Mouse (Mus musculus) erythroblast, adult 5-6 weeks (primary cell): Measurements from ENCODE around the gene Olfr921. TPM values are rescaled to one million over a fixed set of nuclear protein-coding genes. Genes with fewer than 3 reads are reported as not detected.

ENCODE experiments used
- ATAC-seq: replicated peaks from 2 replicates; pipeline ENCODE4 v1.8.0; 2016; ENCODE audit warnings: moderate number of reproducible peaks, mild to moderate bottlenecking, moderate TSS enrichment, inconsistent platforms; ENCODE audit not compliant: poor library complexity, low FRiP score, severe bottlenecking
- total RNA-seq, 2 experiments: library from RNA; stranded (forward) in 1 of 2; stranded (reverse) in 1 of 2; fragments of 150-400 nt in 1 of 2; fragments of 200-764, 138-1000 nt in 1 of 2; gene quantifications; 2 replicates each; pipeline versions ENCODE4 v1.2.3 to v1.2.4; 2015 to 2017; ENCODE audit warnings: low replicate concordance in 2 of 2

The Olfr921 gene
- total RNA-seq (2015; ENCODE audit: low replicate concordance): not detected in 2 replicates
- total RNA-seq (2017; ENCODE audit: low replicate concordance): not detected in 2 replicates

GRCm38 (mm10) chr9:38772768-38773167 is at the start of gene Olfr921:
Gene Olfr921 (plus strand): TSS chr9:38773068.
- ATAC-seq: no peak

DNA sequence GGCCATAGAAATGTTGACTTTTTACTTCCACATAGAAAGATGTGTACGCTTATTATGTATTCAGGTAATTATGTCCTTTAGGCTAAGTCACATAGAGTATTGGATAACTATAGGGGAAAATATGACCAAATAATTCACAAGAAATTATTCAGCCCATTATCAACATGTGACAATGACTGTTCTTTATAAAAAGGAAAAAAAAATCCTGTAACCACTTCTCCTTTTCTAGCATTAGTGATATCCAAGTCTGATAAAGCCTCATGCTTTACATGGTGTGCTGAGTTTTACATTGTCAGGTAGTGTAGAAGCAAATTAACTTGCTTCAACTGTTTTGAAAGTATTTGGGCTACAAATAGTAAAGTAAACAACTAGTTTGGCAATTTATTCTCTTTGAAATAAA is 48.8 kb upstream of the Olfr921 start:
- ATAC-seq: no peak

- ATAC-seq: no peak
Observed at GRCm38 (mm10) chr9:38728218-38728617, 44.6 kb upstream of the Olfr921 start.

- ATAC-seq: no peak
Observed at GRCm38 (mm10) chr9:38741408-38741807, 31.5 kb upstream of the Olfr921 start.

- peak; percentile 94 for ATAC-seq
Observed at GRCm38 (mm10) chr9:38744619-38745315, 28.1 kb upstream of the Olfr921 start.

DNA sequence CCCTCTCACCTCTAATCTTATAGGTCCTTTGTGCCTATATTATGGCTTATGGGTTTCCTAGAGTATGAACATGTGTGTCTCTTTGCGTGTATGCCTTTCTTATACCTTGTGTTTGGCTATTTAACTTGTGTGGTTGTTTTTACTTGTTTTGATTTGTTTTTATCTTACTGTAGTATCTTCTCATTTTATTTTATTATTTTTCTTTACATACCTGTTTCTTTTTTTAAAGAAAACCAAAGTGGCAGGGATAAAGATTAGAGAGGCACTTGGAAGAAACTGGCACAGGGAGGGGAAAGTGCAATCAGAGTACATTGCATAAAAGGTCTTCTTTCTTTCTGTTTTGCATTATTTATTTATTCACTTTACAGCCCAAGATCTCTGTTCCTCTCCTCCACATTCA is 20.9 kb upstream of the Olfr921 start, which contains the start of gene Olfr920:
Olfr920 (plus strand) TSS at position 301 of the 400 bp plus-strand sequence.
- ATAC-seq: no peak

DNA sequence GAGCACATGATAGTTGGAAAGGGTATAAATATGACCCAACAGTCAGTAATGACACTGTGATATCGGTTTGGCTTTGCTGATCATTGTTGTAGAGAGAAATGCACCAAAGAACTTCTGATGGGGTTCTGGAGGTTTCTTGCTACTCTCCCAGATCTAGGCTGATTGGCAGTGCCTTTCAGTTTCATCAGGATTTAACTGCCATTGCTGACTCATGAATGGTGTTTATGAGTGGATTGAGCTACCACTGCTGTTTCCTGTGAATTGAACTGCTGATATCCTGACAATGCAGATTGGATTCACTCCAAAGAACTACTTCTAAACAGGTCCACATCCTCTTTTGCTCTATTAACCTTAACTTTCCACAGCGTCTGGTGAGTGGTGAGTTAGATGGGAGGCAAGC is 19.8 kb downstream of the Olfr921 start:
- no peak for ATAC-seq

- ATAC-seq: no peak
Observed at GRCm38 (mm10) chr9:38805696-38806095, 32.8 kb downstream of the Olfr921 start.

DNA sequence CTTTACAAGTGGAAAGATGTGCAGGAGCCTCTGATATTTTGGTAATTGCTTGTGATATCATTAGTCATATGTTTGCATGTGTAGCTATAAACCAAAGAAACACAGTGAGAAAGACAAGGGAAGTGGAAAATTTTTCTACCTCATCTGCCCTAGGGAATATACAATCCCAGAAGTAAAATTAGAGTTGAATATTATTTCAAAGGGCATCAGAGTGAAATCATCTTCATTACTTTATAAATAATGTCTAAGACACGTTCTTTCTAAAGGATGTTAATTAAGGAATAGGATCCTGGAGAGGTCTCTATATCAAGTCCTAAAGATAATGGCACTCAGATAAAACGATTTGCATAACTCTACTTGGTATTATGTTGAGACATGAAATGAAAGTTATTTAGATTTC is 41.4 kb downstream of the Olfr921 start, which contains the start of gene Olfr922:
Olfr922 (plus strand) TSS at position 301 of the 400 bp plus-strand sequence.
- no peak for ATAC-seq

DNA sequence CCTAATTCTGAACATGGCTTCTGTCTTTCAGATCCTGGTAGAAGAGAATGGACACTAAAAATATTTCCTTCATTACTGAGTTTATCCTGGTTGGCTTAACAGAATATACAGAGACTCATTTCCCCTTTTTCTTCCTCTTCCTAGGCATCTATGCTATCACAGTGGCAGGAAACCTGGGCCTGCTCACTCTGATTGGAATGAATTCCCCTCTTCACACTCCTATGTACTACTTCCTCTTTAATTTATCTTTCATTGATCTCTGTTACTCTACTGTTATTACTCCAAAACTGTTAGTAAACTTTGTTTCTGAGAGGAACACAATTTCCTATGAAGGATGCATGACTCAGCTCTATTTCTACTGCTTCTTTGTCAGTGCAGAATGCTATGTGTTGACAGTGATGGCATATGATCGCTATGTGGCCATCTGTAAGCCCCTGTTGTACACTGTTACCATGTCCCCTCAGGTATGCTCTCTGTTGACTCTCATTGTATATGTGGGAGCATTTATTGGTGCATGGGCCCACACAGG is 42.7 kb downstream of the Olfr921 start:
- ATAC-seq: no peak

DNA sequence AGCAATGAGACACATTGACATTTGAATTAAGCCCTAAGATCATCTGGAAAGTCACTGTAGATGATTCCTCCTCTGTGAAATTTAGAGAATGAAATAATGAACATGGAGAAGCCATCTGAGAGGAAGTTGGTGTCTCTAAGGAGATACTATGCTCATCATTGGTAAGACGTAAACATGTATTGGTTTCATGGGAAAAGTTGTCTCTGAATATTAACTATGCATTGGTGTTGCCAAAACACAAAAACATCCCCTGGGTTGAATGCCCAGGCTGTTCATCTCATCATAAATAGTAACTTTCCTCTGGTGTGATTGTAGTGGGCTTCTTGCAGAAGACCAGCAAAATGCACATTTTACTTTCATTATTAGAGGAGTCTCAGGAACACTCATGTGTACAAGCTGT is 53.4 kb downstream of the Olfr921 start, which contains the start of gene Olfr923:
Olfr923 (plus strand) TSS at position 301 of the 400 bp plus-strand sequence.
- no peak for ATAC-seq

Other genes with a start within 250 kb of the Olfr921 start
- gene Olfr910, start 235.2 kb upstream of the Olfr921 start, total RNA-seq (2015; ENCODE audit: low replicate concordance): not detected in 2 replicates
- gene Olfr910, start 235.2 kb upstream of the Olfr921 start, total RNA-seq (2017; ENCODE audit: low replicate concordance): not detected in 2 replicates
- not detected in 2 replicates for gene Olfr912, start 192.9 kb upstream of the Olfr921 start, total RNA-seq (2015; ENCODE audit: low replicate concordance)
- not detected in 2 replicates for gene Olfr912, start 192.9 kb upstream of the Olfr921 start, total RNA-seq (2017; ENCODE audit: low replicate concordance)
- not detected in 2 replicates for gene Olfr913, start 180.3 kb upstream of the Olfr921 start, total RNA-seq (2015; ENCODE audit: low replicate concordance)
- gene Olfr913, start 180.3 kb upstream of the Olfr921 start, total RNA-seq (2017; ENCODE audit: low replicate concordance): not detected in 2 replicates
- gene Olfr914, start 168.0 kb upstream of the Olfr921 start, total RNA-seq (2015; ENCODE audit: low replicate concordance): not detected in 2 replicates
- not detected in 2 replicates for gene Olfr914, start 168.0 kb upstream of the Olfr921 start, total RNA-seq (2017; ENCODE audit: low replicate concordance)
- not detected in 2 replicates for gene Olfr916, start 113.2 kb upstream of the Olfr921 start, total RNA-seq (2015; ENCODE audit: low replicate concordance)
- not detected in 2 replicates for gene Olfr916, start 113.2 kb upstream of the Olfr921 start, total RNA-seq (2017; ENCODE audit: low replicate concordance)
- not detected in 2 replicates for gene Olfr917, start 107.2 kb upstream of the Olfr921 start, total RNA-seq (2015; ENCODE audit: low replicate concordance)
- gene Olfr917, start 107.2 kb upstream of the Olfr921 start, total RNA-seq (2017; ENCODE audit: low replicate concordance): not detected in 2 replicates
- gene Olfr918, start 98.5 kb upstream of the Olfr921 start, total RNA-seq (2015; ENCODE audit: low replicate concordance): not detected in 2 replicates
- gene Olfr918, start 98.5 kb upstream of the Olfr921 start, total RNA-seq (2017; ENCODE audit: low replicate concordance): not detected in 2 replicates
- gene Olfr919, start 69.4 kb upstream of the Olfr921 start, total RNA-seq (2015; ENCODE audit: low replicate concordance): not detected in 2 replicates
- gene Olfr919, start 69.4 kb upstream of the Olfr921 start, total RNA-seq (2017; ENCODE audit: low replicate concordance): not detected in 2 replicates
- 24.4 and 37.2 TPM in 2 replicates for gene Vwa5a, start 54.8 kb upstream of the Olfr921 start, total RNA-seq (2015; ENCODE audit: low replicate concordance)
- 38.8 and 52.7 TPM in 2 replicates for gene Vwa5a, start 54.8 kb upstream of the Olfr921 start, total RNA-seq (2017; ENCODE audit: low replicate concordance)
- not detected in 2 replicates for gene Olfr920, start 20.8 kb upstream of the Olfr921 start, total RNA-seq (2015; ENCODE audit: low replicate concordance)
- gene Olfr920, start 20.8 kb upstream of the Olfr921 start, total RNA-seq (2017; ENCODE audit: low replicate concordance): 0.28 TPM in 1 of 2 replicates, not detected in the other
- gene Olfr922, start 41.5 kb downstream of the Olfr921 start, total RNA-seq (2015; ENCODE audit: low replicate concordance): not detected in 2 replicates
- gene Olfr922, start 41.5 kb downstream of the Olfr921 start, total RNA-seq (2017; ENCODE audit: low replicate concordance): not detected in 2 replicates
- not detected in 2 replicates for gene Olfr923, start 53.5 kb downstream of the Olfr921 start, total RNA-seq (2015; ENCODE audit: low replicate concordance)
- not detected in 2 replicates for gene Olfr923, start 53.5 kb downstream of the Olfr921 start, total RNA-seq (2017; ENCODE audit: low replicate concordance)
- gene Olfr924, start 71.4 kb downstream of the Olfr921 start, total RNA-seq (2015; ENCODE audit: low replicate concordance): not detected in 2 replicates
- gene Olfr924, start 71.4 kb downstream of the Olfr921 start, total RNA-seq (2017; ENCODE audit: low replicate concordance): 0.28 TPM in 1 of 2 replicates, not detected in the other
- not detected in 2 replicates for gene Olfr26, start 82.0 kb downstream of the Olfr921 start, total RNA-seq (2015; ENCODE audit: low replicate concordance)
- not detected in 2 replicates for gene Olfr26, start 82.0 kb downstream of the Olfr921 start, total RNA-seq (2017; ENCODE audit: low replicate concordance)
- not detected in 2 replicates for gene Olfr926, start 104.1 kb downstream of the Olfr921 start, total RNA-seq (2015; ENCODE audit: low replicate concordance)
- gene Olfr926, start 104.1 kb downstream of the Olfr921 start, total RNA-seq (2017; ENCODE audit: low replicate concordance): not detected in 2 replicates
- gene Olfr930, start 156.7 kb downstream of the Olfr921 start, total RNA-seq (2015; ENCODE audit: low replicate concordance): not detected in 2 replicates
- gene Olfr930, start 156.7 kb downstream of the Olfr921 start, total RNA-seq (2017; ENCODE audit: low replicate concordance): not detected in 2 replicates
- gene Olfr933, start 199.2 kb downstream of the Olfr921 start, total RNA-seq (2015; ENCODE audit: low replicate concordance): not detected in 2 replicates
- 1.1 TPM in 1 of 2 replicates, not detected in the other for gene Olfr933, start 199.2 kb downstream of the Olfr921 start, total RNA-seq (2017; ENCODE audit: low replicate concordance)
- gene Olfr934, start 215.2 kb downstream of the Olfr921 start, total RNA-seq (2015; ENCODE audit: low replicate concordance): not detected in 2 replicates
- 0.70 TPM in 1 of 2 replicates, not detected in the other for gene Olfr934, start 215.2 kb downstream of the Olfr921 start, total RNA-seq (2017; ENCODE audit: low replicate concordance)
- gene Olfr935, start 226.6 kb downstream of the Olfr921 start, total RNA-seq (2015; ENCODE audit: low replicate concordance): not detected in 2 replicates
- not detected in 2 replicates for gene Olfr935, start 226.6 kb downstream of the Olfr921 start, total RNA-seq (2017; ENCODE audit: low replicate concordance)